Mouse (Mus musculus): ENCODE results near the gene Pbp2.

GRCm38 (mm10) chr6:135302421-135303125, 7.6 kb downstream of the Pbp2 start:
- no peak for TF ChIP-seq POLR2A (IDR thresholded peaks at IDR 0.05; ENCODE audit: low read depth, low read length)
- TF ChIP-seq CTCF (conservative IDR thresholded peaks at IDR 0.05; ENCODE audit: insufficient read depth, insufficient read length, low read depth, low read length): no peak
